Mouse (Mus musculus) granulocyte monocyte progenitor cell, adult 5-6 weeks (primary cell): ENCODE results near the gene Trp53i11. TPM values are rescaled to one million over a fixed set of nuclear protein-coding genes. Genes with fewer than 3 reads are reported as not detected.

ENCODE experiments used
- ATAC-seq: replicated peaks from 2 replicates; pipeline ENCODE4 v1.8.0; 2016; ENCODE audit warnings: mild to moderate bottlenecking, moderate TSS enrichment, inconsistent platforms; ENCODE audit not compliant: poor library complexity, severe bottlenecking
- total RNA-seq, 2 experiments: library from RNA; stranded (forward) in 1 of 2; stranded (reverse) in 1 of 2; fragments of 200-712, 200-1000 nt in 1 of 2; fragments of >200 nt in 1 of 2; fragmentation: Nextera tagmentation in 1 of 2; gene quantifications; 2 replicates each; pipeline ENCODE4 v1.2.3; 2014 to 2017

Trp53i11 gene
- total RNA-seq, 2 experiments from 2014 or later = 0.82 to 4.5 TPM

- no peak for ATAC-seq
Measured at GRCm38 (mm10) chr2:93192182-93192560, 4.8 kb downstream of the Trp53i11 start.

- peak; percentile 85 for ATAC-seq
Measured at GRCm38 (mm10) chr2:93192671-93193080, 5.3 kb downstream of the Trp53i11 start.

- no peak for ATAC-seq
Measured at GRCm38 (mm10) chr2:93193806-93194205, 6.5 kb downstream of the Trp53i11 start.

- ATAC-seq = peak; percentile 80
Measured at GRCm38 (mm10) chr2:93198846-93199245, 11.5 kb downstream of the Trp53i11 start.

- peak; percentile 74 for ATAC-seq
Measured at GRCm38 (mm10) chr2:93199531-93199974, 12.2 kb downstream of the Trp53i11 start.

- ATAC-seq = no peak
Measured at GRCm38 (mm10) chr2:93200681-93201340, 13.5 kb downstream of the Trp53i11 start.

- no peak for ATAC-seq
Measured at GRCm38 (mm10) chr2:93201997-93202396, 14.6 kb downstream of the Trp53i11 start.

- no peak for ATAC-seq
Measured at GRCm38 (mm10) chr2:93202782-93203181, 15.4 kb downstream of the Trp53i11 start.

GRCm38 (mm10) chr2:93203682-93204081 lies 16.3 kb downstream of the Trp53i11 start:
- ATAC-seq = peak; percentile 29; the same call in 1 of the 2 replicates

- peak; percentile 47 for ATAC-seq
Measured at GRCm38 (mm10) chr2:93204571-93204970, 17.2 kb downstream of the Trp53i11 start.

- no peak for ATAC-seq
Measured at GRCm38 (mm10) chr2:93206126-93206525, 18.8 kb downstream of the Trp53i11 start.

GRCm38 (mm10) chr2:93212386-93212785 lies 25.0 kb downstream of the Trp53i11 start:
- ATAC-seq = no peak

GRCm38 (mm10) chr2:93212865-93213264 lies 25.5 kb downstream of the Trp53i11 start:
- ATAC-seq = no peak

GRCm38 (mm10) chr2:93214192-93214591 lies 26.8 kb downstream of the Trp53i11 start:
- ATAC-seq = no peak

- ATAC-seq = no peak
Measured at GRCm38 (mm10) chr2:93215790-93216189, 28.4 kb downstream of the Trp53i11 start.

GRCm38 (mm10) chr2:93217015-93217414 lies 29.7 kb downstream of the Trp53i11 start:
- peak; percentile 72 for ATAC-seq

- no peak for ATAC-seq
Measured at GRCm38 (mm10) chr2:93218353-93218990, 31.1 kb downstream of the Trp53i11 start.

GRCm38 (mm10) chr2:93219576-93219975 lies 32.2 kb downstream of the Trp53i11 start:
- ATAC-seq = no peak

- ATAC-seq = no peak
Measured at GRCm38 (mm10) chr2:93220447-93220846, 33.1 kb downstream of the Trp53i11 start.

- no peak for ATAC-seq
Measured at GRCm38 (mm10) chr2:93223463-93223862, 36.1 kb downstream of the Trp53i11 start.

GRCm38 (mm10) chr2:93226606-93227595 lies 39.6 kb downstream of the Trp53i11 start:
- peak; percentile 72 for ATAC-seq
